Mouse (Mus musculus): ENCODE measurements around the gene Nfe2l2. TPM values are rescaled to one million over a fixed set of nuclear protein-coding genes. Genes with fewer than 3 reads are reported as not detected.

Gene Nfe2l2
- polyA plus RNA-seq, 1 experiment = 1.6 TPM

GRCm38 (mm10) chr2:75660255-75660948 lies 44.0 kb downstream of the Nfe2l2 start:
- TF ChIP-seq TAL1 (IDR thresholded peaks at IDR 0.05; ENCODE audit: low read length) (no peak), GATA1 (IDR thresholded peaks at IDR 0.05; ENCODE audit: low read length) (no peak)
- no peaks in the 10 kb centered on the region for H3K27me3 ChIP-seq (ENCODE audit: control insufficient read depth)
- peaks cover 30% of the 10 kb centered on the region for H3K4me1 ChIP-seq (ENCODE audit: control insufficient read depth)
- H3K36me3 ChIP-seq (ENCODE audit: control insufficient read depth) = peaks cover 58% of the 10 kb centered on the region
- H3K4me3 ChIP-seq (replicated peaks) = peak overlapping the region; percentile 97
- no peaks in the 10 kb centered on the region for H3K9me3 ChIP-seq (ENCODE audit: control insufficient read depth, low read length)

GRCm38 (mm10) chr2:75659629-75659960 lies 44.8 kb downstream of the Nfe2l2 start:
- no peaks in the 10 kb centered on the region for H3K9me3 ChIP-seq (ENCODE audit: control insufficient read depth, low read length)
- peaks cover 50% of the 10 kb centered on the region for H3K36me3 ChIP-seq (ENCODE audit: control insufficient read depth)
- H3K4me3 ChIP-seq (replicated peaks) = peak overlapping the region; percentile 97
- peaks cover 30% of the 10 kb centered on the region for H3K4me1 ChIP-seq (ENCODE audit: control insufficient read depth)
- no peak for TF ChIP-seq GATA1 (IDR thresholded peaks at IDR 0.05; ENCODE audit: low read length)
- TF ChIP-seq TAL1 (IDR thresholded peaks at IDR 0.05; ENCODE audit: low read length) = no peak
- H3K27me3 ChIP-seq (ENCODE audit: control insufficient read depth) = no peaks in the 10 kb centered on the region

GRCm38 (mm10) chr2:75658727-75659628 lies 45.5 kb downstream of the Nfe2l2 start, which contains the start of gene Hnrnpa3:
Hnrnpa3 (plus strand) TSS chr2:75659261.
- H3K4me1 ChIP-seq (ENCODE audit: control insufficient read depth) = peaks cover 30% of the 10 kb centered on the region
- peak within 1 kb of the TSS; percentile 97 for H3K4me3 ChIP-seq (replicated peaks)
- no peaks in the 10 kb centered on the region for H3K9me3 ChIP-seq (ENCODE audit: control insufficient read depth, low read length)
- no peaks in the 10 kb centered on the region for H3K27me3 ChIP-seq (ENCODE audit: control insufficient read depth)
- peaks cover 44% of the 10 kb centered on the region for H3K36me3 ChIP-seq (ENCODE audit: control insufficient read depth)
- no peak for TF ChIP-seq GATA1 (IDR thresholded peaks at IDR 0.05; ENCODE audit: low read length)
- no peak for TF ChIP-seq TAL1 (IDR thresholded peaks at IDR 0.05; ENCODE audit: low read length)

GRCm38 (mm10) chr2:75657907-75658691 lies 46.3 kb downstream of the Nfe2l2 start:
- H3K4me1 ChIP-seq (ENCODE audit: control insufficient read depth) = peaks cover 36% of the 10 kb centered on the region
- no peaks in the 10 kb centered on the region for H3K27me3 ChIP-seq (ENCODE audit: control insufficient read depth)
- peaks cover 35% of the 10 kb centered on the region for H3K36me3 ChIP-seq (ENCODE audit: control insufficient read depth)
- H3K4me3 ChIP-seq (replicated peaks) = peak overlapping the region; percentile 97
- no peak for TF ChIP-seq TAL1 (IDR thresholded peaks at IDR 0.05; ENCODE audit: low read length)
- no peak for TF ChIP-seq GATA1 (IDR thresholded peaks at IDR 0.05; ENCODE audit: low read length)
- H3K9me3 ChIP-seq (ENCODE audit: control insufficient read depth, low read length) = no peaks in the 10 kb centered on the region

- Histone ChIP-seq H3K36me3 (ENCODE audit: control insufficient read depth) (peaks cover 24% of the 10 kb centered on the region), H3K9me3 (ENCODE audit: control insufficient read depth, low read length) (no peaks in the 10 kb centered on the region), H3K4me3 (replicated peaks) (no peak overlapping the region), H3K27me3 (ENCODE audit: control insufficient read depth) (no peaks in the 10 kb centered on the region), H3K4me1 (ENCODE audit: control insufficient read depth) (peaks cover 37% of the 10 kb centered on the region)
- TF ChIP-seq GATA1 (IDR thresholded peaks at IDR 0.05; ENCODE audit: low read length) = no peak
- no peak for TF ChIP-seq TAL1 (IDR thresholded peaks at IDR 0.05; ENCODE audit: low read length)
Observed at GRCm38 (mm10) chr2:75656924-75657323, 47.5 kb downstream of the Nfe2l2 start.

GRCm38 (mm10) chr2:75654679-75655078 lies 49.8 kb downstream of the Nfe2l2 start:
- no peak for TF ChIP-seq GATA1 (IDR thresholded peaks at IDR 0.05; ENCODE audit: low read length)
- no peak for TF ChIP-seq TAL1 (IDR thresholded peaks at IDR 0.05; ENCODE audit: low read length)
- no peaks in the 10 kb centered on the region for H3K27me3 ChIP-seq (ENCODE audit: control insufficient read depth)

GRCm38 (mm10) chr2:75653150-75653549 lies 51.3 kb downstream of the Nfe2l2 start:
- TF ChIP-seq GATA1 (IDR thresholded peaks at IDR 0.05; ENCODE audit: low read length) (no peak), TAL1 (IDR thresholded peaks at IDR 0.05; ENCODE audit: low read length) (no peak)
- Histone ChIP-seq H3K4me1 (ENCODE audit: control insufficient read depth) (peaks cover 23% of the 10 kb centered on the region), H3K36me3 (ENCODE audit: control insufficient read depth) (peaks cover 6% of the 10 kb centered on the region), H3K4me3 (replicated peaks) (no peak overlapping the region), H3K9me3 (ENCODE audit: control insufficient read depth, low read length) (no peaks in the 10 kb centered on the region), H3K27me3 (ENCODE audit: control insufficient read depth) (no peaks in the 10 kb centered on the region)

More at GRCm38 (mm10) chr2:75654679-75655078, 49.8 kb downstream of the Nfe2l2 start:
- no peak overlapping the region for H3K4me3 ChIP-seq (replicated peaks)
- H3K9me3 ChIP-seq (ENCODE audit: control insufficient read depth, low read length) = no peaks in the 10 kb centered on the region
- H3K4me1 ChIP-seq (ENCODE audit: control insufficient read depth) = peaks cover 26% of the 10 kb centered on the region
- peaks cover 6% of the 10 kb centered on the region for H3K36me3 ChIP-seq (ENCODE audit: control insufficient read depth)

- H3K36me3 ChIP-seq (ENCODE audit: control insufficient read depth) = no peaks in the 10 kb centered on the region
- peaks cover 10% of the 10 kb centered on the region for H3K4me1 ChIP-seq (ENCODE audit: control insufficient read depth)
- TF ChIP-seq TAL1 (IDR thresholded peaks at IDR 0.05; ENCODE audit: low read length) (no peak), GATA1 (IDR thresholded peaks at IDR 0.05; ENCODE audit: low read length) (no peak)
- H3K9me3 ChIP-seq (ENCODE audit: control insufficient read depth, low read length) = no peaks in the 10 kb centered on the region
- no peak overlapping the region for H3K4me3 ChIP-seq (replicated peaks)
- H3K27me3 ChIP-seq (ENCODE audit: control insufficient read depth) = no peaks in the 10 kb centered on the region
Observed at GRCm38 (mm10) chr2:75650437-75650836, 54.0 kb downstream of the Nfe2l2 start.

Data from erythroblast, embryonic 14.5 days (primary cell).